Mouse (Mus musculus): ENCODE data around the gene Cox10.
"Not testable (repeated sequence)": the region's sequence is repeated elsewhere in the genome, so short reads cannot be mapped to it uniquely, and the experiment has no call there.

Cox10 gene

DNA sequence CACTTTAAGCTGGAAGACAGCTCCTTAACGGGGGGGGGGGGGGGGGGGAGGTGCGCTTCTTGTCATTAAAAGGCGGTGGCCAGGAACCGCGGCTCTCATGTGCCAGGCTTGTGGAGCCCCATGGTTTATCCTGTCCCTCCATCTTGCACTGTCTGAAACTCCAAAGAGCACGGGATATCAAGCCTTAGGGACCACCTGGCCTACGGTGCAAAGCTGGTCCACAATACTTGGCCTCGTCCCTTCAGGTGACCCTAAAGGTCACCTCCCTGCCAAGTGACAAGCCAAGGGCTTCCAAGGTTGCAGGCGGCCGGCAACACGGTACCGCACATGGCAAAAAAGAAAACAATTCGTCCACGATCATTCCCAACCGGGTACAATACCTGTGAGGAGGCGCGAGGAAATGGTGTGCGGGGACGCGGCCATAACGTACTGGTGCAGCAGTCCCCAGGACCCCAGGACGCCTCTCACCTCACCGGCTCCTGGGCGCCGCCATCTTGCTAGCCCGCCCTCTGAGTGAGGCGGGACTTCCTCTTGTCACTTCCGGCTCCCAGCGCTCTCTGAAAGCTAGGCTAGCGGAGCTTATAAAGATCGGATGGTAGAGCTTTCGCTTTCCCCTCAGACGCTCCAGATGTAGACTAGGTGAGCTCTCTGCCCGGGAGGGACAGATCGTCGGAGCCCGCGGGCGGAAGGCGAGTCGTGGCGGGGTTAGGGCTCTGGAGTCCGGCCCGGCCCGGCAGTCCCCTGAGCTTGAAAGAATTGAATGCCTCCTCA, at the start of gene Cox10:
Gene Cox10, minus strand, starts transcription at position 513 of the 771 bp plus-strand sequence.
- DNase-seq = peak; percentile 91 to 93

DNA sequence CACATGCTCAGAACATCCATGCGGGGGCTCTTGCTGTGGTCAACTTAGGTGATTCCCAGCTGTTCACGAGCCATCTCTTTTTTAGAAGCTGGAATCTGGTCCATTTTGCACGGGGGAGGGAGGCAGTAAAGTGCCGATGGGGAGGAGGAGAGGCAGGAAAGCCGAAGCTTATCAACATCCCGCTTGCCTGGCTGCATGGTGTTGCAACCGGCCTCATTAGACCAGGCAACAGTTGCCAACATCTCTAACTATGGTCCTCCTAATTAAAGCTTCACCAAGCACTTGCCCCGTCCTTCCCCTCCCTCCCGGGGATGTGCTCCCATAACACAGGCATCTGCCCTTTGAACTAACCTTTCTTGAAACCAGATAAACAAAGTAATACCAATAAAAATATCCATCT, 48.7 kb upstream of the Cox10 start:
- DNase-seq = peak in 1 of 2 experiments; percentile 2

DNA sequence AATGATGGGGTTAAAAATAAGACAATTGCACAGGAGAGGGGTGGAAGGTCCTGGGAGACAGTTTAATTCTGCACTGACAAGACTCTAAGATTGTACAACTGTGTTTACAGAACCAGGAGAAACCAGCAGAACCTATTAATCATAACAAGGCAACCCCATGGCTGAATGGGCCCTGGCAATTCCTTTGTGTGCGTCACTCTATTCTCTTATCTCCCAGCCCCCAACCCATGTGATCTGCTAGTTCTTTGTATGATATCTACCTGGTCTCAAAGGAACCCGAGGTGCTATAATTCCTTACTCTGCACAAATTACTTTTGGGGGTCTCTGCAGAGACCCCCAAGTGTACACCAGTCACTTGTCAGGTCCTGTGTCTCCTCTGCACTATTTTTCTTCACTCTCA, 46.2 kb upstream of the Cox10 start:
- no peak for DNase-seq

DNA sequence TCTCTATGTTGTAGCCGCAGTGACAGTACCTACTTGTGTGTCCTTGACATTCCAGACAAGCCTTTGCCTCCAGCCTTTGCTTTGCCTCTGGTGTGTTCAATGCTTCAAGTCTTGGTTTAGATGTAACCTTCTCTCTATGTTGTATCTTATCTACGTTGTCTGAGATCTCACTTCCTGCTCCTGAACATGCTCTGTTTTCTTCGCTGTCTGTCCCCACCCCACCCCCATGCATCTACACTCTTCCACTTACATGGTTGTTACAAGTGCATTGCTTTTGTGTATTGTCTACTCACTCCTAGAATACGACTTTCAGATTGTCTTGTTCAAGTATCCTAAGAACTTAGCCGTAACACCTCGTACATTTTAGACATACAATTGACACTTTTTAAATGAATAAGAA, 43.9 kb upstream of the Cox10 start:
- not testable (repeated sequence) for DNase-seq

DNA sequence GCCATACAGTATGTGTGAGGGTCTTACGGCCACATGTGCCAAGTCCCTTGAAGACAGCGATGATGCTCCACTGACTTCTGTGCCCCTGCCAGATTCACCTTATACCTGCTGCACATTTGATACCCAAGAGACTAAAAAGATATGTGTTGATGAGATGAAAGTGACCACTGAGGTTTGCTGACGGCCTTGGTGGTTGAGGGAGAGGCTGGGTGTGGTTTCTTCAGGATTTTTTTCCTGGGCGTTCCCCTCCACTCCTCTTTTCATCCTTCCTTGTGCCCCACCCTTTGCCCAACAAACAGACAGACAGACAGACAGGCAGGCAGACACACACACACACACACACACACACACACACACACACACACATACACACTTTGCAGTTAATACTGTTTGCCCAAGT, 37.4 kb upstream of the Cox10 start:
- no peak for DNase-seq

DNA sequence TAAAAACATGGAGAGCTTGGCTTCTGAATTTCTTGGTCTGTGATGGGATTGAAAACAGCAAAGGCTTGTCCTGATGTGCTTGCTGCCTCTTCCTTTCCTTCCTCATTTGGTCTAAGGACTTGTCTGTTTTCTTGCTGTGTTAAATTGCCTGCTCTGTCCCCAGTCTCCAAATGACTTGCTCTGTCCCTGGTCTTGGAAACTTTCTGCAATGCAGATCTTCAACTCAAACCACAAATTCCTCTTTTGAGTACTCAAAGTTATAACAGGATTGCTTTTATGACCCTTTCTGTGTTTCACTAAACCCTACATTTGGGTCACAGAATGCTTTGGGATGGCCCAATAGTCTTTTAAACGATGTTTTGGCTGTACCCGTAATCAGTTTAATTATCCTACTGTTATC, 36.6 kb upstream of the Cox10 start:
- DNase-seq = no peak

DNA sequence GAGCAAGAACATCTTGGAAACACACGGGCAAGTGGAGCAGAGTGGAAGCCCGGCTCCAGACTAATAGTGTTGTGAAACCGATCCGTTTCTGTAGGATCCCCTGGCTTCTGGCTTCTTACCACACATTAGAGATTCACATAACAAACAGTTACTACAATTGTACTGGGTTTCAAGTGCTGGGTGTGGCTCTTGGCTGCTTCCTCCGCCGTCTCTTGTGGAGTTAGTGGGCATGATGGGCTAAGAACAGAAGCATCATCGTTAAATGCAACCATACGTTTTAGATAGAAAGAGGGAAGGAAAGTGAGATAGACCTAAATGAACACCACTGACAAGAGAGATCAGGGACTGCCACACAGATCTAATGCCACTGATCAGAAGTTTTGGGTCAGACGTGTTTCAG, 35.8 kb upstream of the Cox10 start:
- DNase-seq = no peak

DNA sequence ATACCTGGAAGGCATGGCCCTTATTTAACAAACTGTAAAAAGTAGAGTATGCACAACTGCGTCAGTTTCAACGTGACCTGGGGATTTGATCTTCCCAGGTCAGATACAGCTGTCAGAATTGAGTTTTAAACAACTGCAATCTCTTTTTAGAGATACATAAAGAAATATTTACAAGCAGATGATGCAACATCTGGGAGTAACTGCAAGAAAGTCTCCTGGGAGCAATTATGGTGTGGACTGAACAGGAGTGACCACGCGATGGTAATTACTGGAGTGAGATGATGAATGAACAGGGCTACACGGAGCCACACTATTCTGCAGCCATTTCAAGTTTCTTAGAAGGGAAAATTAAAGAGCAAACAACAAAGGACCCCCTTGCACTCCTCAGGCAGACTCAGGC, 20.8 kb upstream of the Cox10 start:
- no peak for DNase-seq

DNA sequence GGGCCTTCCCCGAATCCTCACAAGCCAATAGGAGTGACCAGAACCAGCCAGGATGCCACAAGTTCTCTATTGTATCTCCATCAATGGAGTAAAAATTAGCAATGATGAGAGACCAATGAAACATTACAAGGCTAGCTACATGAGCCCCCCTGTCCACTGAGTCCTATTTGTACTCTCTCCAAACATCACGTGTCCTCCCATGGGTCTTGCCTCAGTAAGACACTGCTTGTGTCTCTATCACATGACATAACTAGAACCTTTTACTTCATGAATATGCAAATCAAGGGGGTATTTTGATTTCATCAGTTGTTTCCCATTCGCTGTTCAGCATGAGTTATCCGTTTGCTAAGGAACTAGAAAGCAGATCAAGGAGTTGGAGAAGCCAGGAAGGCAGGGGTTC, 13.8 kb upstream of the Cox10 start:
- no peak for DNase-seq

DNA sequence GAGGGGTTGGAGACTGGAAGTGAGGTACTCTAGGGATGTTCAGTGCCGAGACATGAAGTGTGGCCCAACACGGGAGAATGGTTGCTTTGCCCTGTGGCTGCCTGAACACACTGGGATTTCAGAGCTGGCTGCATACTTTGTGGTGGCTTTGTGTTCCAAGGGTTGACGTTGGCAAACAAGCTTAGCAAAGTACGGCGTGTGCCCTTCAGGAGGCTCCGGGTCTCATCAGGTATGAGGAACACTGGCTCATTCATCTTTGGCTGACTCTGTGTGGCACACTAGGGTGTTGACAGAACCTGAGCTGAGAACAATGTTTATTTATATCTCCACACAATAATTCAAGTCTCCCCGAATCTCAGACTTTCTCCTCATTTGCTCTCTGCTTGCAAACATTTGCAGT, 11.9 kb upstream of the Cox10 start:
- no peak for DNase-seq

DNA sequence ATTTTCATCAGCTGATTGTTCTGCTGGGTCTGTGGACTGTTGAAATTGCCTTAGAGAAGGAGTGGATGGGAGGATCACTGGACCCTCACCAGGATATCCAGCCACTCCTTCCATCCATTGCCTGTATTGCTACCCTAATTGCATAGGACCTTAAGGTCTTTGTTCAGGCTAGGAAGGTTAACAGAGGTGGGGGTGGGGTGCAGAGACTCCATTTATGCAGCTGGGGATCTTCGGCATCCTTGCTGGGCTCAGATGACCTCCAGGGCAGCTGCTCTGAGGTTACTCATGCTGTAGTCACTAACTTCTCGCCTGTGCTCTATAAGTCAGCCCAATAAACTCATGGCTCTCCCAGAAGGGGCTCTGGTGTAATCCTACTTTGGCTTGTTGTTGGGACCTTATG, 10.4 kb upstream of the Cox10 start:
- no peak for DNase-seq

DNA sequence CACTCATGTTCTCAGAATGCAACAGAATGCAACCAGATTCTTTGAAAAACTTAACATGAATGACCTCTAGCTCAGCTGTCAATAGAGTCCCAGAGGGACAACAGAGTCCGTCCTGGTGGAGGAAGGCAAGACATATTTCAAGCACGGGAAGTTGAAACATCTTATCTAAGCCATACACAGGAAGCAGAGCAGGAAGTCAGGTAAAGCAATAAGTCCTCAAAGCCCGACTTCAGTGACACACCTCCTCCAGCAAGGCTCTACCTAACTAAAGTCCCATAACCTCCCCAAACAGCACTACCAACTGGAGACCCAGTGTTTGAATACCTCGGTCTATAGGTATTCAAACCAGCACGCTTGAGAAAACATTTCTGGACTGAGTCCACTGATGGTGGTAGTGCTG, 6.6 kb upstream of the Cox10 start:
- no peak for DNase-seq

DNA sequence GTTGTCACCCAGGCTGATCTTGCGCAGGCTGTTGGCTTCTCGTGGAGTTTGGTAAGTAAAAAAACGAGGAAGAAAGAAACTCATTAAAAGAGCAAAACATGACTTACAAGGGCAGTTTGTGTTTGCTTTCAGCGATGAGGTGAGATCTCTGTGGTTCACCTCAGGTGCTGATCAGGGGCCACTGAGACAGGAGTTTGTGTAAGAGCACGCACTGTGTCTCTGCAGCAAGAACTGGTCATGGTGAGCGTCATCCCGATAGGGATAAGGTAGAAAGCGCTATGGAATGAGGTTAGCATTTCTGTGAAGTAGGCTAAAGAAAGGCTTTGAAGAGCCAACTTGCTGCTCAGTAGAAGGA, 436 bp upstream of the Cox10 start:
- no peak for DNase-seq

DNA sequence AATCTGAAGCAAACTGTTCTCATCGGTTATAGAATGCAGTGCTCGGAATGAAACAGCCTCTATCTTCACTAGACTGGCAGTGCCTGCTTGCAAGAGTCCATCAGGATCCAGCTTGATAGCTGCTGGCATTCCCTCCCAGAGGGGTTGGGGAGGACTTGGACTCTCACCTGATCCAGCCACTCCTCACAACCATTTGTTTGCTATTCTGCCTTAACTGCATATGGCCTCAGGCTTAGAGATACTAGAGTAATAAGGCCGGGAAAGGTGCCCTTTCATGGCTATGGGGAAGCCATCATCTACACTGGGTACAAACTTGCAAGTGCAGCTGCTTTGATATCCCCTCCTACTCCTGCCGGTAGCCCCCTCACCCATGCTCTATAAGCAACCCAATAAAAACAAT, 3.1 kb downstream of the Cox10 start:
- no peak for DNase-seq

DNA sequence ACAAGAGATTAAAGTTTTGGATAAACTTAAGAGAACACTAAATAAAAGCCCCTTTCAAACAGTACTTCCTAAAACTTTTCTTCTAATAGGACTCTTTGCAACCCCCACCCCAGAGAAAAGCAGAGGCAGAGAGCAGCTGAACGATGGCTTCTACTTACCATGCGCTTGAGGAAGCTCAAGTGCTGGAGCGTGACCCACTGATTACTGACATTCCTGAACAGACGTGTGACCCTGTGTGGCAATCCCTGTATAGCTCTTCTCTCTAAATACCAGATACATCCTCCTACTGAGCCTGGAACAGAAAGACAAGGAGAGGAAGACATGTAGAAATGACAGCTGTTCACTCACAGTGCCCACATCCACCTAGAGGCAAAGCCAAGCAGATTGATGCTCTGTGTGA, 5.9 kb downstream of the Cox10 start:
- no peak for DNase-seq

DNA sequence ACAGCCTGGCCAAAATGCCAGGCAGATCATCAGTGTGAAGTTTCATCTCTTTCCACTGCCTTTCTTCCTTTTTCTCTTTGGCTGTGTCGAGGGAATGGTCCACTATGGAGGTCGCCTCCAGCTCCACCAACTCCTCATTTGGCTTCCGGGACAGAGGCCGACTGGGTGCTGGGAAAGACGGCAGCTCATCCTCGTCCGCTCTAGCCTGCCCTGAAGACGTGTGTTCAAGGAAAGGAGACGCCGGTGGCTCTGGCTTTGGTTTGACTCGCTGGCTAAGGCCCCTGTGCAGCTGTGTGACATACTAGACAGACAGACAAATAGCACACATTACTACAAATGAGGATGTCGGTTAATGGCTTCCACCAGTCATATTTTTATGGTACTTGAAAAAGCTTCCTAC, 7.7 kb downstream of the Cox10 start:
- no peak for DNase-seq

DNA sequence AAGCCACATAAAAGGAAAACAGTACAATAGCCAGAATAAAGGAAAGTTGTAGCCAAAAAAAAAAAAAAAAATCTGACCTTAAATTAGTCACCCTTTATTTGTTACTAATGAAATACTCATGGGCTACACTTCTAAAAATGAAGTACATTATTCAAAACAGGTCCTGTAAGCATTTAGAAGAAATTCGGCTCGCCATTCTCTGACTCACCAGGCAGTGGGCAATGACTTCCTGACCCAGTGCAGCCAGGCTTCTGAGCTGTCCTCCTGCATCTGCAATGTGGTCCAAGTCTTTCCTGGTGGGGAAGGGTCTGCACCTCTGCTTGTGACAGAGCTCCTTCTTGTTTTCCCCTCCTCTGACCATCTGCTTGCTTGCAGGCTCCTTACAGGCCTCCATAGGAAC, 13.3 kb downstream of the Cox10 start:
- no peak for DNase-seq

DNA sequence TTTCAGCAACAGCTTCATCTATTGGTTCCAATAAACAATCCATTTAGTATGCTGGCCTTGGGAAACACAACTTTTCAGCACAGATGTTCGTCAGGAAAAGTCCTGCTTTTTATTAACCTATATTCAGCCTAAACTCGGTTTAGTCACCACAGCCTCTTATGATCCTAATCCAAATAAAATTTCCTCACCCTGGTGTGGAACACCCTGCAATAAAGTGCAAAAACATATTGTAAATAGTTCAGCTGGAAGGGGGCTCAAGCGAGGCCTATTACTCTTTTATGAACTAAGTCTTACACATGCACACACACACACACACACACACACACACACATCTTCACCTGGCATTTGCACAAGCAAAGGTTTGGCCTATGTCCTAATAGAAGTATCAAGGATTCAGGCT, 16.1 kb downstream of the Cox10 start:
- no peak for DNase-seq

DNA sequence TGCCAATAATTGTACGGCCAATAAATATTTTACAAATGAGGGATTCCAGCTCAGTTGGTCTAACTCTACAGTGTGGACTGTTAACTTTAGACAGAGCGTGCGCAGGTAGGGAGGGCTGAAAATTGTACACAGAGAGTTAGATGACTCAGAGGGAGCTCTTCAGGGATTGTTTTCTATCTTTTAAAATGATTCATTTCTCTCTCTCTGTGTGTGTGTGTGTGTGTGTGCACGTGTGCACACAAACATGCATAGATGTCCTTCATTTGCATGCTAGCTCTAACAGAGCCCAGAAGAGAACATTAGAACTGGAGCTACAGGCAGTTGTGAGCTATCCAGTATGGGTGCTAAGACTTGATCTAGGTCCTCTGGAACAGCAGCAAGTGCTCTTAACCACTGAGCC, 17.0 kb downstream of the Cox10 start:
- DNase-seq = no peak

DNA sequence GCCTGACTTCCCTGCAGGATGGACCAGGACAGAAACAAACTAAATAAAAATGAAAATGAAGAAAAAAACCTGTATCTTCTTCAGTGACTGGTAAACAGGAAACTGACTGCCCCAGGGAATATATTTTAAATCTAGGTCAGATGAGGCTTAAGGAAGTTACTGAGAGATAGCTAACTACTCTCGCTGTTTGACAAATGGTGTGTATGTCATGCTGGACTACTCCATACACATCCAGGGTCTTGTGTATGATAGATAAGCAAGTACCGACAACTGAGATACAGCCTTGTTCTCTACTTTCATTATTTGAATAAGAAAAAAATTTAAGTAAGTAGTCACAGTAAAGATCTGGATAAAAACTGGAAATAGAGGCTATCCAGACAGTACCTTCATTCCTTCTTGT, 20.0 kb downstream of the Cox10 start:
- no peak for DNase-seq

DNA sequence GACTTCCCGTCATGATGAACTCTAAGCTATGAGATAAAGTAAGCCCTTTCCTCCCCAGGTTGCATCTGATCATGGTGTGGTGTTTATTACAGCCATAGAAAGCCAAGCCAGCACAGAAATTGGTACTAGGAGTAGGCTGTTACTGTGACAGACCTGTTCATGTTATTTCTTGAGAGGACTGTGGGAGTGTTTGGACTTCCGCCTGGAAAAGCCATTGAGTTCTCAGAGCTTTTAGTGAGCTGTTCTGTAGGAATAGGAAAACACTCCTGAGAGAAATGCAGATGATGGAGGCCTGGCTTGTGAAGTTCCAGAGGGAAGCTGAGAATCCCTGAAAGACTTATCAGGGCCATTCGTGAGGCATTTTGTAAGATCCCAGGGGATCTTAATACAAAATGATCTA, 20.8 kb downstream of the Cox10 start:
- DNase-seq = no peak

DNA sequence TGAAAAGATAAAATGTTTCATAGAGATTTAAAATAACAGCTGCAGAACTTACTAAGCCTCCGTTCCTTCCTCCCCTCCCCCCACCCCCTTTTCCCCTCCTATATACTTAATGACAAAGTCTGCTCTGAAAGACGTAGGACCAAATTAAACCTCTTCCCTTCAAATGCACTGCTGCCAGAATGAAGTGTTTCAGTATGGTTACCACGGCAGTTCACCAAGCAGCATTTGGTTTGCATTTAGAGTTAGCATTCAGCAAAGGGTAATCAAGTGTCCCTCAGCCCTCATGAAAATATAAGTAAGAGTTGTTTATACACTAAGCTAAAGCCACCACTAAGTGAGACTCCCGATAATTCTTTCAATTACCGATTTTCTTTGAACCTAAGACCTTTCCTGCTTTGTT, 25.9 kb downstream of the Cox10 start:
- no peak for DNase-seq

DNA sequence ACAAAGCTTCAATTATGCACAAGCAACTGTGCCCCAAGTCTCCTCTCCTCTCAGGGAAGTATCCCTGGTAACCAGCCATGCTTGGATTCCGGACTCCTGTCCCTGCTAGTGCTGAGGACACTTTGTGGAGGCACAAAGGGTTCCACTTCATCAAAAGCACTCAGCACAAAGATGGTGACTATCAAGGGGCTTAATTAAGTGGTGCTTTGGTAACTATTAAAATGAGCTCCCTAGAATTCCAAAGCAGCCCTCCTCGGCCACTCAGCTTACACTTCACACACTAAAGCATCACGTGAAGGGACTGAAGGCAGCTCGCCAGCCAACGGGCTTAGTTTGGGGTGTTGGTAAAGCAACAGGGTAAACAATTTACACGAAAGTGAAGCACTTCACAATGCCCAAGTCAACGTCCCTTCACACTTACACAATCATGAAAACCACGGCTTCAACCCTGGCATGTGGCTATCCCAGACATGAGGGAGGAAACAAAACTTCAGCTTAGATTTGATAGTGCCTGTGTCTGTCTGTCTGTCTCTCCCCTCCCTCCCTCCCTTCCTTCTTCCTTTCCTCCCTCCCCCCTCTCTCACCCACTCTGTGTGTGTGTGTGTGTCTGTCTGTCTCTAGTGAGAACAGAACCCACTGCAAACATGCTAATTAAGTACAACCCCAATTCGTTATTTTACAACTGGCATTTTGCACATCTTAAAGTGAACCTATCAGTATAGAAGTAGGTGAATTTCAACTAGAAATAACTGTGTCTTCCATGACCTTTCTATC, 27.9 kb downstream of the Cox10 start:
- DNase-seq = no peak

DNA sequence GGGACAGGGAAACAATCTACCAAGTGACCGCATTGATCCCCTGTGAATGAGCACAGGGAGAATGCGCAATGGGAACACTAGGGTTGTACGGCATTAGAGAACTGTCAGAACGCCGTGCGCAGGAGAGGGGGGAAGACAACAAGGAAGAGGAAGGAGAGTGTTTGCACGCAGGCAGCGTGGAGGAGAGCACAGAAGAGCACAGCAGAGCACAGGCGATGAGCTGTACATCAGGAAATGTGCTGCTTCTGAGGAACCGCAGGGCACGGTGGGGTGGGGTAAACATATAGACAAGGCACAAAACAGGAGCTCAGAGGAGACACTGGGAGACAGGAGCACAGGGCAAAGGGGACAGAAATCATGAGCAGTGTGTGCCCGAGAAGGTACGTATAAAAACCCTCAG, 31.8 kb downstream of the Cox10 start:
- DNase-seq = no peak

DNA sequence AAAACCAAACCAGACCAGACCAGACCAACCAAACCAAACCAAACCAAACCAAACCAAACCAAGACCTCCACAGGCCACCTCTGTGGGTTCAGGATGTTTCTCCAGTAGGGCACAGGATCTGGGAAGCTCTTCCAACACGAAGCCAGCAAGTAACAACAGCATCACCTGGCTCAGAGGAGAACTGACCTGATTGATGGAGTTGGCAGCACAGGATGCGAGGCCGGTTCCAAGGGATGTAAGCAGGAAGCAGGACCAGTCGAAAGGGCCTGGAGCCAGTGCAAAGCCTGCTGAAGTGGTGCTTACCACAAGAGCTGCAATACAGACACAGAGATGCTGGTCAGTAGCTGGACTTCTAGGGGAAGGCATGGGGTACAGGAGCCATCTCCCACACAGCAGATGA, 34.2 kb downstream of the Cox10 start:
- DNase-seq = no peak

Data from kidney, postnatal 4 days (tissue).